Comparison of ENCODE assay signal across 24 mouse cellular contexts in the genomic region with DNA sequence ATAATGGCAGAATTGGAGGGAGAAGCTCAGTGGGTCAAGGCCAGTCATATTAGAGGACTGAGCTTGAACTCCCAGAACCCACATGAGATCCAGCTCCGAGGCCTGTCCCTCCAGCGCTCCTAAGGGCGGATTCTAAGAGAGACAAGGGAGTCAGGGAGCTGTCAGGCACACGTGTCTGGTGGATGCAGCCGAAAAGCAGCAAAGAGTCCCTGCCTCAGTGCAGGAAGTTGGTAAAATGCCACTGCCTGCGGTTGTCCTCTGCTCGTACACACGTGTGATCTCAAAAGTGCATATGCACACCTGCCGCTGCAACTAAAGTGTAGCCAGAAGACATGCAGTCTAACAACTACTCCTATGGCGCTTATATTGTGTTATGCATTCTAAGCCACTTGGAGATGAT. TPM values are rescaled to one million over a fixed set of nuclear protein-coding genes. Genes with fewer than 3 reads are reported as not detected.
DNase-seq lines count a peak whose midpoint lies in the region; ATAC-seq and TF ChIP-seq lines count a peak whose summit lies in the region.
"Had no signal": no experiment of that assay in that cellular context is flagged by ENCODE, and none has a peak within 500 bp of the region (broad histone marks: within the 10 kb centered on the region; RNA-seq: fewer than 3 reads in every experiment).

No protein-coding gene starts in this region.

- no peaks in the 10 kb centered on the region for H3K27me3 ChIP-seq in thymus, adult 2 months (ENCODE audit: control insufficient read depth, insufficient read depth, low read length)
- H3K27me3 ChIP-seq in forebrain, embryonic 12.5 days: peaks cover 42% of the 10 kb centered on the region

- no peak overlapping the region for H3K4me3 ChIP-seq in layer of hippocampus, adult 2 months
- peak overlapping the region; percentile 28; the same call in 1 of the 2 replicates for H3K4me3 ChIP-seq in thymus, adult 2 months (ENCODE audit: control insufficient read depth, insufficient read depth, low read length)
- no peak overlapping the region for H3K4me3 ChIP-seq in forebrain, embryonic 12.5 days (replicated peaks)
- H3K4me3 ChIP-seq: heart, embryonic 12.5 days; left cerebral cortex, adult 2 months; limb, embryonic 13.5 days; lung, embryonic 15.5 days had no signal

- TF ChIP-seq CTCF in layer of hippocampus, adult 2 months (conservative IDR thresholded peaks at IDR 0.05): no peak
- no peak for TF ChIP-seq CTCF in thymus, adult 2 months (IDR thresholded peaks at IDR 0.05; ENCODE audit: borderline replicate concordance, control insufficient read depth, extremely low read depth, insufficient read depth, low read length, poor library complexity)

- peak; percentile 52 for ATAC-seq in activated CD4-positive, CD25-positive, alpha-beta regulatory T cell, adult 4 months
- no peak for ATAC-seq in forebrain, embryonic 12.5 days (ENCODE audit: low FRiP score)
- ATAC-seq: forebrain, postnatal 0 days; hindbrain, embryonic 16.5 days had no signal

- no peak for DNase-seq in layer of hippocampus, adult 2 months (ENCODE audit: low spot score in 2 of 2)
- no peak for DNase-seq in layer of hippocampus, adult 11-12 months (ENCODE audit: low spot score)
- peak; percentile 70 for DNase-seq in thymus, adult 2 months
- DNase-seq in cerebellum, postnatal 36 days: no peak
- no peak for DNase-seq in kidney, postnatal 25 days
- DNase-seq: adrenal gland, postnatal 10 days; B cell, adult 2 months; cerebellum, adult 9-11 months; forebrain, postnatal 0 days; gastrocnemius, postnatal 36 days; kidney, adult 11 months; lung, postnatal 4 days; retina, postnatal 1 day had no signal

- peaks cover 52% of the 10 kb centered on the region for H3K4me1 ChIP-seq in thymus, adult 2 months (replicated peaks; ENCODE audit: control insufficient read depth, insufficient read depth, low read length)
- peaks cover 9% of the 10 kb centered on the region for H3K4me1 ChIP-seq in forebrain, embryonic 12.5 days

- peak; percentile 68 for TF ChIP-seq POLR2A in thymus, adult 2 months (IDR thresholded peaks at IDR 0.05; ENCODE audit: control insufficient read depth, extremely low read depth, insufficient read depth, low read length, poor library complexity)

- no peak overlapping the region for H3K4me2 ChIP-seq in forebrain, embryonic 12.5 days
- H3K4me2 ChIP-seq: heart, embryonic 12.5 days; limb, embryonic 13.5 days; lung, embryonic 15.5 days had no signal

- H3K36me3 ChIP-seq in thymus, adult 2 months (ENCODE audit: control insufficient read depth, insufficient read depth, low read length): peaks cover 10% of the 10 kb centered on the region
- H3K36me3 ChIP-seq in forebrain, embryonic 12.5 days (replicated peaks): no peaks in the 10 kb centered on the region
- H3K36me3 ChIP-seq: heart, embryonic 12.5 days; limb, embryonic 13.5 days; lung, embryonic 15.5 days had no signal

- H3K9ac ChIP-seq in forebrain, embryonic 12.5 days: no peak overlapping the region
- H3K9ac ChIP-seq: forebrain, postnatal 0 days; heart, embryonic 12.5 days; limb, embryonic 13.5 days; liver, embryonic 14.5 days; lung, embryonic 15.5 days had no signal

- H3K27ac ChIP-seq in layer of hippocampus, adult 2 months: peak overlapping the region; percentile 97; the same call in 1 of the 2 replicates
- peak overlapping the region; percentile 100 for H3K27ac ChIP-seq in thymus, adult 2 months (ENCODE audit: control insufficient read depth, insufficient read depth, low read length)
- no peak overlapping the region for H3K27ac ChIP-seq in forebrain, embryonic 12.5 days
- H3K27ac ChIP-seq: kidney, postnatal 0 days; left cerebral cortex, adult 2 months; limb, embryonic 13.5 days; liver, embryonic 14.5 days; lung, embryonic 15.5 days had no signal

- H3K9me3 ChIP-seq in forebrain, embryonic 12.5 days: no peaks in the 10 kb centered on the region
- H3K9me3 ChIP-seq: limb, embryonic 13.5 days; lung, embryonic 15.5 days had no signal

- WGBS in thymus, adult 2 months: 8% methylated on average over 10 of the region's 10 CpGs
- WGBS in forebrain, embryonic 12.5 days: 88% methylated on average over 10 of the region's 10 CpGs

RNA-seq across cellular contexts. Expression of gene Ramp1, which starts 3.7 kb away (rescaled TPM):
- total RNA-seq in layer of hippocampus, adult 2 months (2021): 10 to 100 TPM; 57.2 to 61.5 TPM
- polyA plus RNA-seq in activated CD4-positive, CD25-positive, alpha-beta regulatory T cell, adult 4 months (2017; shearing (Covaris generic)): 10 to 100 TPM; 25.3 to 30.0 TPM
- polyA plus RNA-seq in thymus, adult 2 months (2012; rRNA removed): 261 and 288 TPM in 2 replicates
- polyA plus RNA-seq in forebrain, embryonic 12.5 days (2016; fragmentation: Nextera tagmentation; extraction: Ambion mirVana): 0.10 and 0.26 TPM in 2 replicates

RNA-seq across cellular contexts. Expression of gene Rbm44, which starts 38.4 kb away (rescaled TPM):
- not detected for total RNA-seq in layer of hippocampus, adult 2 months (2021)
- 1 to 10 TPM; 1.7 TPM for polyA plus RNA-seq in activated CD4-positive, CD25-positive, alpha-beta regulatory T cell, adult 4 months (2017; shearing (Covaris generic))
- 0.27 and 0.70 TPM in 2 replicates for polyA plus RNA-seq in thymus, adult 2 months (2012; rRNA removed)
- 0.28 and 0.31 TPM in 2 replicates for polyA plus RNA-seq in forebrain, embryonic 12.5 days (2016; fragmentation: Nextera tagmentation; extraction: Ambion mirVana)
- total RNA-seq: gastrocnemius, postnatal 36 days; left cerebral cortex, adult 2 months; midbrain, postnatal 0 days had no signal
- polyA plus RNA-seq: small intestine, adult 2 months had no signal

Comparison
In these comparisons a context has a peak if more than half of its experiments do, and no peak if none do; other contexts are left out.
1. RNA of gene Ramp1, which starts 3.7 kb away (polyA plus RNA-seq): 261 to 288 TPM in thymus, adult 2 months and 25.3 to 30.0 TPM in activated CD4-positive, CD25-positive, alpha-beta regulatory T cell, adult 4 months; 0.10 to 0.26 TPM in forebrain, embryonic 12.5 days; every median in the first group is over 10 times any median in the second.